Mouse (Mus musculus): ENCODE data around the gene Ogfrl1. TPM values are rescaled to one million over a fixed set of nuclear protein-coding genes. Genes with fewer than 3 reads are reported as not detected.

Ogfrl1 gene
- polyA plus RNA-seq, 1 experiment from 2014 or later, result 11.7 TPM

GRCm38 (mm10) chr1:23320591-23321195 lies 76.9 kb downstream of the Ogfrl1 start:
- Histone ChIP-seq H3K27ac (ENCODE audit: low read depth, low read length) (no peak overlapping the region; the same call in 1 of the 2 replicates), H3K4me1 (ENCODE audit: control insufficient read depth, insufficient read depth, low read length) (peaks cover 8% of the 10 kb centered on the region; the same call in 1 of the 2 replicates), H3K4me2 (ENCODE audit: low read length) (no peak overlapping the region), H3K36me3 (ENCODE audit: control insufficient read depth, insufficient read depth, low read length) (no peaks in the 10 kb centered on the region), H3K9ac (ENCODE audit: low read length) (no peak overlapping the region), H3K9me3 (replicated peaks; ENCODE audit: control insufficient read depth, low read length) (no peaks in the 10 kb centered on the region), H3K4me3 (ENCODE audit: low read depth, low read length) (no peak overlapping the region), H3K27me3 (replicated peaks; ENCODE audit: control insufficient read depth, insufficient read depth, low read length) (no peaks in the 10 kb centered on the region)
- 90% methylated on average over 7 of the region's 7 CpGs for WGBS
- ATAC-seq (0 out of 2 replicates have a peak, but pooled peaks have one; percentile 29), DNase-seq (ENCODE audit: low spot score) (no peak)
